Mouse (Mus musculus) neural tube, embryonic 15.5 days (tissue): ENCODE measurements at regions not wholly inside any gene's neighbourhood (a gene's known extent, or its start where the extent isn't known, plus 50 kb on each side); places are given as distances from the start of the nearest gene placed in this dataset.

Source experiments
- ATAC-seq: fragments of 200-750 bp; cut with Nextera tagmentation; 2 replicates; pipeline ENCODE4 v1.8.0; 2017; ENCODE audit warnings: mild to moderate bottlenecking, moderate TSS enrichment, moderate library complexity; ENCODE audit not compliant: low FRiP score
- H3K27ac ChIP-seq: fragments of 300-500 bp; sonication (generic); replicated peaks from 2 replicates; pipeline ENCODE4 v1.5.1; 2015; ENCODE audit warnings: mild to moderate bottlenecking, inconsistent platforms
- H3K27me3 ChIP-seq: fragments of 300-500 bp; sonication (generic); replicated peaks from 2 replicates; pipeline ENCODE4 v1.6.1; 2015; ENCODE audit warnings: inconsistent platforms
- H3K36me3 ChIP-seq: fragments of 300-500 bp; sonication (generic); 2 replicates; pipeline ENCODE4 v1.6.1; 2015; ENCODE audit warnings: inconsistent platforms
- H3K4me1 ChIP-seq: fragments of 300-500 bp; sonication (generic); 2 replicates; pipeline ENCODE4 v1.6.1; 2015; ENCODE audit warnings: inconsistent platforms
- H3K4me2 ChIP-seq: fragments of 300-500 bp; sonication (generic); 2 replicates; pipeline ENCODE4 v1.6.1; 2015; ENCODE audit warnings: inconsistent platforms, mild to moderate bottlenecking, moderate library complexity
- H3K4me3 ChIP-seq: fragments of 300-500 bp; sonication (generic); replicated peaks from 2 replicates; pipeline ENCODE4 v1.5.1; 2015; ENCODE audit warnings: mild to moderate bottlenecking, inconsistent platforms
- H3K9ac ChIP-seq: fragments of 300-500 bp; sonication (generic); replicated peaks from 2 replicates; pipeline ENCODE4 v1.6.1; 2015; ENCODE audit warnings: mild to moderate bottlenecking, inconsistent platforms
- H3K9me3 ChIP-seq: fragments of 300-500 bp; sonication (generic); replicated peaks from 2 replicates; pipeline ENCODE4 v1.6.1; 2016; ENCODE audit warnings: inconsistent platforms
- WGBS: fragments of 180-500 bp; shearing (Covaris S2); methylation state at CpG from one replicate; pipeline ENCODE4 v1.1.7; 2015; ENCODE audit warnings: mixed read lengths; 5-methylcytosine and 5-hydroxymethylcytosine counted together

GRCm38 (mm10) chr5:51750456-51750855, 182.9 kb upstream of the Ppargc1a start:
- Histone ChIP-seq H3K4me1 (no peaks in the 10 kb centered on the region), H3K36me3 (no peaks in the 10 kb centered on the region), H3K27ac (no peak overlapping the region), H3K4me3 (no peak overlapping the region), H3K4me2 (no peak overlapping the region), H3K9ac (no peak overlapping the region), H3K27me3 (no peaks in the 10 kb centered on the region), H3K9me3 (no peaks in the 10 kb centered on the region)
- WGBS = 87% methylated on average over 8 of the region's 8 CpGs
- no peak for ATAC-seq

GRCm38 (mm10) chr5:51740893-51741292, 173.4 kb upstream of the Ppargc1a start:
- Histone ChIP-seq H3K4me2 (no peak overlapping the region), H3K4me3 (no peak overlapping the region), H3K27ac (no peak overlapping the region), H3K36me3 (no peaks in the 10 kb centered on the region), H3K4me1 (no peaks in the 10 kb centered on the region), H3K9ac (no peak overlapping the region), H3K9me3 (no peaks in the 10 kb centered on the region), H3K27me3 (no peaks in the 10 kb centered on the region)
- no peak for ATAC-seq
- WGBS = 90% methylated on average over 8 of the region's 8 CpGs

GRCm38 (mm10) chr5:51730241-51730640, 162.7 kb upstream of the Ppargc1a start:
- H3K4me1 ChIP-seq = no peaks in the 10 kb centered on the region
- no peak overlapping the region for H3K9ac ChIP-seq
- no peaks in the 10 kb centered on the region for H3K9me3 ChIP-seq
- H3K27ac ChIP-seq = no peak overlapping the region
- no peaks in the 10 kb centered on the region for H3K27me3 ChIP-seq
- no peak for ATAC-seq
- WGBS = 67% methylated on average over 1 of the region's 1 CpGs
- no peak overlapping the region for H3K4me2 ChIP-seq
- H3K4me3 ChIP-seq = no peak overlapping the region
- H3K36me3 ChIP-seq = no peaks in the 10 kb centered on the region

GRCm38 (mm10) chr5:51729771-51730170, 162.2 kb upstream of the Ppargc1a start:
- H3K4me1 ChIP-seq = peaks cover 3% of the 10 kb centered on the region; the same call in 1 of the 2 replicates
- no peak overlapping the region for H3K27ac ChIP-seq
- WGBS = 86% methylated on average over 1 of the region's 1 CpGs
- H3K36me3 ChIP-seq = no peaks in the 10 kb centered on the region
- H3K4me2 ChIP-seq = no peak overlapping the region
- no peak overlapping the region for H3K4me3 ChIP-seq
- no peaks in the 10 kb centered on the region for H3K27me3 ChIP-seq
- no peaks in the 10 kb centered on the region for H3K9me3 ChIP-seq
- no peak for ATAC-seq
- no peak overlapping the region for H3K9ac ChIP-seq

GRCm38 (mm10) chr5:51726762-51727161, 159.2 kb upstream of the Ppargc1a start:
- ATAC-seq = no peak
- Histone ChIP-seq H3K9ac (no peak overlapping the region), H3K4me3 (no peak overlapping the region), H3K27ac (no peak overlapping the region), H3K36me3 (no peaks in the 10 kb centered on the region), H3K4me1 (peaks cover 3% of the 10 kb centered on the region; the same call in 1 of the 2 replicates), H3K4me2 (no peak overlapping the region), H3K9me3 (no peaks in the 10 kb centered on the region), H3K27me3 (no peaks in the 10 kb centered on the region)

- H3K27ac ChIP-seq = no peak overlapping the region
- no peak overlapping the region for H3K9ac ChIP-seq
- H3K9me3 ChIP-seq = no peaks in the 10 kb centered on the region
- no peak overlapping the region for H3K4me2 ChIP-seq
- H3K4me1 ChIP-seq = no peaks in the 10 kb centered on the region
- no peaks in the 10 kb centered on the region for H3K36me3 ChIP-seq
- no peaks in the 10 kb centered on the region for H3K27me3 ChIP-seq
- ATAC-seq = no peak
- WGBS = 67% methylated on average over 8 of the region's 8 CpGs
- H3K4me3 ChIP-seq = no peak overlapping the region
Measured at GRCm38 (mm10) chr5:51718911-51719310, 151.4 kb upstream of the Ppargc1a start.

- H3K4me1 ChIP-seq = no peaks in the 10 kb centered on the region
- ATAC-seq = no peak
- no peaks in the 10 kb centered on the region for H3K9me3 ChIP-seq
- H3K4me2 ChIP-seq = no peak overlapping the region
- no peak overlapping the region for H3K4me3 ChIP-seq
- WGBS = 67% methylated on average over 1 of the region's 1 CpGs
- no peak overlapping the region for H3K27ac ChIP-seq
- no peaks in the 10 kb centered on the region for H3K36me3 ChIP-seq
- H3K9ac ChIP-seq = no peak overlapping the region
- H3K27me3 ChIP-seq = no peaks in the 10 kb centered on the region
Measured at GRCm38 (mm10) chr5:51718451-51718850, 150.9 kb upstream of the Ppargc1a start.

- H3K27ac ChIP-seq = no peak overlapping the region
- no peak overlapping the region for H3K9ac ChIP-seq
- H3K9me3 ChIP-seq = no peaks in the 10 kb centered on the region
- H3K4me3 ChIP-seq = no peak overlapping the region
- H3K4me1 ChIP-seq = no peaks in the 10 kb centered on the region
- no peaks in the 10 kb centered on the region for H3K36me3 ChIP-seq
- 83% methylated on average over 8 of the region's 8 CpGs for WGBS
- no peak overlapping the region for H3K4me2 ChIP-seq
- no peaks in the 10 kb centered on the region for H3K27me3 ChIP-seq
- no peak for ATAC-seq
Measured at GRCm38 (mm10) chr5:51711860-51712560, 144.5 kb upstream of the Ppargc1a start.

GRCm38 (mm10) chr5:51710664-51711063, 143.1 kb upstream of the Ppargc1a start:
- Histone ChIP-seq H3K27ac (no peak overlapping the region), H3K4me1 (no peaks in the 10 kb centered on the region)

GRCm38 (mm10) chr5:51709447-51709991, 142.0 kb upstream of the Ppargc1a start:
- no peak overlapping the region for H3K9ac ChIP-seq
- no peaks in the 10 kb centered on the region for H3K36me3 ChIP-seq
- 85% methylated on average over 6 of the region's 6 CpGs for WGBS
- no peak overlapping the region for H3K4me3 ChIP-seq
- H3K4me1 ChIP-seq = no peaks in the 10 kb centered on the region
- no peak overlapping the region for H3K27ac ChIP-seq
- H3K4me2 ChIP-seq = no peak overlapping the region
- no peaks in the 10 kb centered on the region for H3K9me3 ChIP-seq
- no peaks in the 10 kb centered on the region for H3K27me3 ChIP-seq
- ATAC-seq = no peak

More at GRCm38 (mm10) chr5:51710664-51711063, 143.1 kb upstream of the Ppargc1a start:
- Histone ChIP-seq H3K4me3 (no peak overlapping the region), H3K4me2 (no peak overlapping the region), H3K27me3 (no peaks in the 10 kb centered on the region), H3K9ac (no peak overlapping the region), H3K36me3 (no peaks in the 10 kb centered on the region), H3K9me3 (no peaks in the 10 kb centered on the region)
- 83% methylated on average over 4 of the region's 4 CpGs for WGBS
- ATAC-seq = no peak

GRCm38 (mm10) chr5:51679884-51680283, 112.4 kb upstream of the Ppargc1a start:
- Histone ChIP-seq H3K9ac (no peak overlapping the region), H3K4me3 (no peak overlapping the region), H3K27ac (no peak overlapping the region), H3K4me1 (no peaks in the 10 kb centered on the region), H3K27me3 (no peaks in the 10 kb centered on the region), H3K9me3 (no peaks in the 10 kb centered on the region), H3K36me3 (no peaks in the 10 kb centered on the region), H3K4me2 (no peak overlapping the region)
- WGBS = 74% methylated on average over 4 of the region's 4 CpGs
- no peak; the same call in 1 of the 2 replicates for ATAC-seq

- Histone ChIP-seq H3K4me3 (no peak overlapping the region), H3K4me1 (no peaks in the 10 kb centered on the region), H3K4me2 (no peak overlapping the region), H3K27me3 (no peaks in the 10 kb centered on the region), H3K27ac (no peak overlapping the region), H3K9me3 (no peaks in the 10 kb centered on the region), H3K36me3 (no peaks in the 10 kb centered on the region), H3K9ac (no peak overlapping the region)
- ATAC-seq = no peak
- 95% methylated on average over 5 of the region's 5 CpGs for WGBS
Measured at GRCm38 (mm10) chr5:51671190-51671589, 103.7 kb upstream of the Ppargc1a start.
